Mouse (Mus musculus): ENCODE measurements around the gene Gm2431.

DNA sequence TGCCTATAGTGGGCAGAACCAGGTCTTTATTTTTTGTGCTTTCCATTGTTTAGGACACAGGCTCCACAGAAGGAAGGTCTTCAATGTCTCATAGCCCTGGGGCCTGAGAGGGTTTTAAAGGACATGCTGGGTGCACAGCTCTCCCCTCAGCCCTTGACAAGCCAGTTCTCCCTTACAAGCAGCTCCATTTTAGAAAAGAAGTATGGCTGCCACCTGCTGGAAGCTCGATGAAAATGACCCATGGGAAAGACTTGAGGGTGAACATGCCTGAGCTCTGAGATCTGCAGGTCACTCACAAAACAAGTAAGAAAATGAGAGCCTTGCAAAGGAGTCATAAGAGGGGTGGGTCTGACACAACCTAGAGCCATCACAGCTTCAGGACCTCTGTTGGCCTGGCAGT lies 8.3 kb downstream of the Gm2431 start:
- no peak for TF ChIP-seq POLR2A (IDR thresholded peaks at IDR 0.05; ENCODE audit: borderline replicate concordance, low read depth, low read length)
- peak; percentile 30; the same call in 1 of the 2 replicates for TF ChIP-seq CTCF (IDR thresholded peaks at IDR 0.05; ENCODE audit: low read depth, low read length)

All from bone marrow macrophage, adult 2 months (primary cell).